Mouse (Mus musculus): ENCODE results near the gene Ccdc124.

DNA sequence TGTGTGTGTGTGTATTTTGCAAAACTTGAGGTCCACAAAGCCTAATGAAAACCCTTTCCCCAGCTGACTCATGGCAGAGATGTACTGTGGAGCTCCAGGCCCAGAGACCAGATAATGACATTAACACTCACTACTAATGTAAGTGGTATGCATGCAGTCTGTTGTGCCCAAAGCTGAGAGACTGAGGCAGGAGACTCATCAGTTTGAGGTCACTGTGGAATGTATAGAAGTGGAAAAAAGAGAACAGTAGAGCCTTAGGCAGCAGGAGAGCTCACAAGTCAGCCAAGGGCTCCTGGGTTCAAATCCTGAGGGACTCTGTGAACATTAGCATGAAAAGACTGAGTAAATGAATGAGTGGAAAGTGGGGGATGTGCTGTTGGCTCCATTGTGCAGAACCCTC lies 29.8 kb upstream of the Ccdc124 start:
- TF ChIP-seq CTCF (IDR thresholded peaks at IDR 0.05; ENCODE audit: borderline replicate concordance, control insufficient read depth, extremely low read depth, insufficient read depth, low read length, poor library complexity): no peak
- no peak for TF ChIP-seq POLR2A (IDR thresholded peaks at IDR 0.05; ENCODE audit: control insufficient read depth, extremely low read depth, insufficient read depth, low read length, poor library complexity)
